Mouse (Mus musculus) heart, embryonic 11.5 days (tissue): ENCODE measurements at regions not wholly inside any gene's neighbourhood (a gene's known extent, or its start where the extent isn't known, plus 50 kb on each side); places are given as distances from the start of the nearest gene placed in this dataset.

Experiments
- ATAC-seq: fragments of 200-750 bp; cut with Nextera tagmentation; replicated peaks from 2 replicates; pipeline ENCODE4 v1.8.0; 2017; ENCODE audit warnings: moderate library complexity; ENCODE audit not compliant: insufficient number of reproducible peaks, low FRiP score, low TSS enrichment
- H3K27ac ChIP-seq: fragments of 300-500 bp; sonication (generic); 2 replicates; pipeline ENCODE4 v1.5.1; 2014; ENCODE audit warnings: mild to moderate bottlenecking, low read depth, low read length
- H3K27me3 ChIP-seq: fragments of 300-500 bp; sonication (generic); 2 replicates; pipeline ENCODE4 v1.6.1; 2014; ENCODE audit warnings: mild to moderate bottlenecking, low read length, mixed read lengths; ENCODE audit not compliant: control insufficient read depth, insufficient read depth
- H3K36me3 ChIP-seq: fragments of 300-500 bp; sonication (generic); 2 replicates; pipeline ENCODE4 v1.6.1; 2014; ENCODE audit warnings: mild to moderate bottlenecking, low read length, moderate library complexity, mixed read lengths; ENCODE audit not compliant: control insufficient read depth, insufficient read depth
- H3K4me1 ChIP-seq: fragments of 300-500 bp; sonication (generic); 2 replicates; pipeline ENCODE4 v1.6.1; 2014; ENCODE audit warnings: low read length; ENCODE audit not compliant: control insufficient read depth, insufficient read depth
- H3K4me2 ChIP-seq: fragments of 300-500 bp; sonication (generic); 2 replicates; pipeline ENCODE4 v1.6.1; 2014; ENCODE audit warnings: mild to moderate bottlenecking, moderate library complexity
- H3K4me3 ChIP-seq: fragments of 300-500 bp; sonication (generic); 2 replicates; pipeline ENCODE4 v1.5.1; 2014; ENCODE audit warnings: low read depth, low read length
- H3K9ac ChIP-seq: fragments of 300-500 bp; sonication (generic); 2 replicates; pipeline ENCODE4 v1.6.1; 2014; ENCODE audit warnings: mild to moderate bottlenecking, low read depth, low read length, moderate library complexity
- H3K9me3 ChIP-seq: fragments of 300-500 bp; sonication (generic); replicated peaks from 2 replicates; pipeline ENCODE4 v1.6.1; 2016; ENCODE audit warnings: low read length; ENCODE audit not compliant: control insufficient read depth
- WGBS: fragments of 180-500 bp; shearing (Covaris S2); extraction: QIAGEN DNeasy Blood & Tissue Kit; methylation state at CpG from one replicate; pipeline ENCODE4 v1.1.7; 2014; ENCODE audit not compliant: insufficient replicate concordance; 5-methylcytosine and 5-hydroxymethylcytosine counted together

DNA sequence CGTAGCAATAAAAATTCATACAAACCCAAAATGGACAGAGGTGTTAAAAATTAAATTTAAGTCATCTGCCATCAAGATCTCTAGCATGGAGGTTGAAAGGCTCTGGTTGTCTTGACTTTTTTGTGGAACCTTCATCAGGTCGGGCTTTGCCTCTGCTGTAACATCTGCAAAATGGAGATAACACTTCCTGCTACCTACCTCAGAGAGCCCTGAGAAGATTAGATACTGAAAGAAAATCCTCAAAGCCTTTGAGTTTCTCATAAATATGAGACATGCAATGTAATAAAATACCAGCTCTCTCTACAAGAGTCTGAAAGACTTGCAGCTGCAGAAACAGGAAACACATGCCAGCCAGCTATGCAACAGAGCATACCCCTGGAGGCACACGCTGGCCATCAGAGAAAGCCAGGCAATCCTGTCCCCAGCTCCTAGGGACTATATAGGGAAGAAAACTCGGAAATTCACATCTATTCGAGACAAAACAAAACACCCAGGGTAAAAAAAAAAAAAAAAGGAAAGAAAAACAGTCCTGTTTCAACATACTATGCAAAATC lies 299.1 kb downstream of the Gm11361 start:
- Histone ChIP-seq H3K36me3 (no peaks in the 10 kb centered on the region), H3K9me3 (no peaks in the 10 kb centered on the region), H3K4me1 (no peaks in the 10 kb centered on the region), H3K4me3 (no peak overlapping the region), H3K4me2 (no peak overlapping the region), H3K27me3 (no peaks in the 10 kb centered on the region), H3K9ac (no peak overlapping the region), H3K27ac (no peak overlapping the region)
- WGBS, result 43% methylated on average over 5 of the region's 5 CpGs
- ATAC-seq, result no peak

DNA sequence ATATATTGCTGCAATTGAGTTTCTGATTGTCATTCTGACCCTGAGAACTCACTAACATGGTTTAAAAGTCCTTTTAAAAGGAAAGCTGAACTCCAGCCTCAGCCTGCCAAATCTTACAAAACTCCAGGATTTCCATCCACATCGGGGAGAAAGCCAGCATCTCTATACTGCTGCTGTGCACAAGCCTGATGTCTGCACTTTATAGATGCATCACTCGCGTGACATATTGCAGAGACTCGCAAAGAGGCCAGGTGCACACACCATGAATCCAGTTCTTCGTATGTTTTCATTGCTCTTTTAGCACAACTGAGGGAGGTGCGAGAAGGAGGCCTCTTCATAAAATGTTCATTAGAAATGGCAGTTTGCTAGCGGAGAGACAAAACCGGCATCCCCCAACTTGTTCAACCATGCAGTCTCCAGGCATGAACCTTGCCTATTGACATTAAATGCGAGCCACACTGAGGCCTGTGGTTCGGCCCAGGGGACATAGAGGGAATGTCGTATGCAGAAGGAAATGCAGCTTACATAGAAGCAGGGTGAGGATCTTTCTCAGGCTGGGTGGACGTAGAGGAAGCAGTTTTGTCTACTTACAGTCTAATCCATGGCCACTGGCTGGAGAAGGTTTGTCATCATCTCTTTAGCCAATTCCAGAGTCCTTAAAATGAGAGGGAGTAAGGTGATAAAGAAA lies 297.0 kb downstream of the Gm11361 start:
- ATAC-seq, result no peak
- WGBS, result 84% methylated on average over 12 of the region's 12 CpGs
- no peak overlapping the region for H3K27ac ChIP-seq

DNA sequence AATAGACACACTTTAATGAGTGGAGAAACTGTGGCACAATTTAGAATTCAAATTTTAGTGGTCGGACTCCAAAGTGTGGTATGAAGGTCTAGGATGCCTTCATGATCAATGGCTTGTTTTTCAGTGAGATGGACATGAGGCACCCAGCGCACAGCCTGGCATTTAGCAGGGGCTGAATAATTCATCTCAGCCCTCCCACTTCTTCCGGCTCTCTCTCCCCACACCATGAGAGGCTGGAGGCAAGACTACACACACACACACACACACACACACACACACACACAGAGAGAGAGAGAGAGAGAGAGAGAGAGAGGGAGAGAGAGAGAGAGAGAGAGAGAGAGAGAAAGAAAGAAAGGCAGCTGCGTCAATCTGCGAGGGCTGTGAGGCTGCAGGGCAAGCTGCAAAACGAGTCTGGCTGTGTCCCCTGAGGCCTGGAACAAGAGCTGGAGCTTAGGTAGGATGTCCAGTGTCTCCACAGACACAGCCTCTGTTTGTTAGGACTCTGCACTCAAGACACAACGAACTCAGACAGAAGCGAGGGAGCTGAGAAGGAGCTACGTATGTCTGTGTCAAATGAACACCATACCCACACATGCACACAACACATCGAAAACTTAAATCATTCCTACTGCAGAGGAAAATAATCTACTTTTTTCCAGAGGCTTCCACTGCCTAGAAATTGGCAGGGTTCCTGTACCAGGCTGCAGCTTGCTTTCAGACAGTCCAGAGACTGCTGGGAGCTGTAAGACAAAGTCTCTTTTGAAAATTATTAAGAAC lies 295.8 kb downstream of the Gm11361 start:
- Histone ChIP-seq H3K27ac (no peak overlapping the region), H3K27me3 (no peaks in the 10 kb centered on the region), H3K36me3 (no peaks in the 10 kb centered on the region), H3K4me1 (no peaks in the 10 kb centered on the region), H3K9ac (no peak overlapping the region), H3K4me2 (no peak overlapping the region), H3K4me3 (no peak overlapping the region), H3K9me3 (no peaks in the 10 kb centered on the region)
- no peak for ATAC-seq
- 63% methylated on average over 10 of the region's 10 CpGs for WGBS

More for the DNA sequence above, 297.0 kb downstream of the Gm11361 start:
- no peaks in the 10 kb centered on the region for H3K9me3 ChIP-seq
- no peaks in the 10 kb centered on the region for H3K4me1 ChIP-seq
- no peak overlapping the region for H3K4me3 ChIP-seq
- no peaks in the 10 kb centered on the region for H3K27me3 ChIP-seq
- no peak overlapping the region for H3K9ac ChIP-seq
- H3K36me3 ChIP-seq, result no peaks in the 10 kb centered on the region
- no peak overlapping the region for H3K4me2 ChIP-seq

DNA sequence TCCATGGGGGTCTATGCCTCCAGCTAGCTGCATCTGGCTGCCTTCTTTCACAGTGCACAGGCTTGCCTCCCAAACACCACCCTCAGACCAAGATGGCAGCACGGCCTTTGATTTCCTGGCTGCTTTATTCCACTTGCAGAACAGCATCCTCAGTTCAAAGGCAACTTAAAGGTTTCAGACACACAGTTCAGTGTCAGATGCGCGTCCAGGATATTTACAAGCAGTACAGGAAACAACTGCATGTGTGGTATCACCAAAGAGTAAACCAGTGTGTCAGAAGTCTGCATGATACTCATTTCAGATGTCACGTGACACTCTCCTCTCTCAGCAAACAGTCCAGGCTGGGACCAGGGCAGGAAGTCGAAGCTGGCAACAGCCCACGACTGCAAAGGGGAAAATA lies 294.2 kb downstream of the Gm11361 start:
- H3K27me3 ChIP-seq, result no peaks in the 10 kb centered on the region
- H3K9ac ChIP-seq, result no peak overlapping the region
- H3K36me3 ChIP-seq, result no peaks in the 10 kb centered on the region
- H3K4me1 ChIP-seq, result no peaks in the 10 kb centered on the region
- H3K4me3 ChIP-seq, result no peak overlapping the region
- H3K27ac ChIP-seq, result no peak overlapping the region
- WGBS, result 67% methylated on average over 6 of the region's 6 CpGs
- no peak for ATAC-seq
- H3K9me3 ChIP-seq, result no peaks in the 10 kb centered on the region
- H3K4me2 ChIP-seq, result no peak overlapping the region

DNA sequence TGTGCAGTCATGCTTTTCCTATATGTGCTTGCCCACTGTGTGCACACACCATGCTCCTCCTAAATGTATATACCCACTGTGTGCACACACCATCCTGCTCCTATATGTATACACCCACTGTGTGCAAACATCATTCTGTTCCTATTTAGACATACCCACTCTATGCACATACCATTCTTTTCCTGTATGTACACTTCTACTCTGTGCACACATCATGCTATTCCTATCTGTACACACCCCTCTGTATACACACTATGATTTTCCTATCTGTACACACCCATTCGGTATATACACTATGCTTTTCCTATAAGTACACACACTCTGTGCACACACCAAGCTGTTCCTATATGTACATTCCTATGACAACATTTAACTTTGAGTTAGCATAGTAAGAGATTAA lies 288.5 kb downstream of the Gm11361 start:
- no peaks in the 10 kb centered on the region for H3K27me3 ChIP-seq
- no peak overlapping the region for H3K27ac ChIP-seq
- peaks cover 4% of the 10 kb centered on the region; the same call in 1 of the 2 replicates for H3K4me1 ChIP-seq
- H3K4me3 ChIP-seq, result no peak overlapping the region
- WGBS, result 80% methylated on average over 1 of the region's 1 CpGs
- no peaks in the 10 kb centered on the region for H3K36me3 ChIP-seq
- H3K9me3 ChIP-seq, result no peaks in the 10 kb centered on the region
- ATAC-seq, result no peak
- no peak overlapping the region for H3K4me2 ChIP-seq
- no peak overlapping the region for H3K9ac ChIP-seq

DNA sequence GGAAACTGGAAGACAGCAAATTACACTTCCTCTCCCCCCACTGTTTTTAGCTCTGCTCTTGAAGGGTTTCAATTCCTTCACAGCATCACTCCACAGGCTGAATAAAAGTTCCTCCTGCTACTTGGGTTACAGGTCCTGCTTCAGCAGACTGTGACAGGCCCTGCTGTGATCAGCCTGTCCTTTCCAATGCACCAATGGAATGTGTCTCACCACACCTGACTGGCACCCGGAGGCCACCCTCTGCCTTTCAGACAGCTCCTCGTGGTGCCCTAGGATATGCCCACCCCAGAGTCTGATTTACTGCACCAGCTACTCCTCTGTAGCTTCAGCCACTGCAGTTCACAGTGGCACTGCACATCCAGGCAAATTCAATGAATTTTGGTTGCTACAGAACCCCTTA lies 288.0 kb downstream of the Gm11361 start:
- Histone ChIP-seq H3K9me3 (no peaks in the 10 kb centered on the region), H3K4me2 (no peak overlapping the region), H3K4me1 (peaks cover 4% of the 10 kb centered on the region; the same call in 1 of the 2 replicates), H3K4me3 (no peak overlapping the region), H3K36me3 (no peaks in the 10 kb centered on the region), H3K27me3 (no peaks in the 10 kb centered on the region), H3K9ac (no peak overlapping the region), H3K27ac (no peak overlapping the region)
- 42% methylated on average over 2 of the region's 2 CpGs for WGBS
- ATAC-seq, result no peak

DNA sequence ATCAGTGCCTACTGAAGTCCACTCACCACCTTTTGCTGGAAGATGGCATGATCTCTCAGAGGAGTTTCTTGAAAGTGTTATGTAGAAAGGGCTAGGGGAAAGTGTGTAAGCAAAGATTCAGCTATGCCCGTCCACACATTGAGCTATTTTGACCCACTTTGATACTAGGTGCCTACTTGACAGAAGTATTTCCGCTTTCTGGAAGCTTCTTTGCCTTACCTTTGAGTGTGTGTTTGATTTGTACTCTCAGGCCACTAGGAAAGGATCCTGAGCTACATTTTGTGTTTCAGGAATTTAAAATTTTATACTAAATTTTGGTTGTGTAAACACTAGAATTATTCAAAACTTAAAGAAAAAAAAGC lies 287.5 kb downstream of the Gm11361 start:
- H3K36me3 ChIP-seq, result no peaks in the 10 kb centered on the region
- no peak overlapping the region for H3K27ac ChIP-seq
- no peak overlapping the region for H3K9ac ChIP-seq
- no peaks in the 10 kb centered on the region for H3K9me3 ChIP-seq
- H3K4me1 ChIP-seq, result peaks cover 4% of the 10 kb centered on the region; the same call in 1 of the 2 replicates
- H3K27me3 ChIP-seq, result no peaks in the 10 kb centered on the region
- H3K4me2 ChIP-seq, result no peak overlapping the region
- ATAC-seq, result no peak
- 61% methylated on average over 2 of the region's 2 CpGs for WGBS
- H3K4me3 ChIP-seq, result no peak overlapping the region

DNA sequence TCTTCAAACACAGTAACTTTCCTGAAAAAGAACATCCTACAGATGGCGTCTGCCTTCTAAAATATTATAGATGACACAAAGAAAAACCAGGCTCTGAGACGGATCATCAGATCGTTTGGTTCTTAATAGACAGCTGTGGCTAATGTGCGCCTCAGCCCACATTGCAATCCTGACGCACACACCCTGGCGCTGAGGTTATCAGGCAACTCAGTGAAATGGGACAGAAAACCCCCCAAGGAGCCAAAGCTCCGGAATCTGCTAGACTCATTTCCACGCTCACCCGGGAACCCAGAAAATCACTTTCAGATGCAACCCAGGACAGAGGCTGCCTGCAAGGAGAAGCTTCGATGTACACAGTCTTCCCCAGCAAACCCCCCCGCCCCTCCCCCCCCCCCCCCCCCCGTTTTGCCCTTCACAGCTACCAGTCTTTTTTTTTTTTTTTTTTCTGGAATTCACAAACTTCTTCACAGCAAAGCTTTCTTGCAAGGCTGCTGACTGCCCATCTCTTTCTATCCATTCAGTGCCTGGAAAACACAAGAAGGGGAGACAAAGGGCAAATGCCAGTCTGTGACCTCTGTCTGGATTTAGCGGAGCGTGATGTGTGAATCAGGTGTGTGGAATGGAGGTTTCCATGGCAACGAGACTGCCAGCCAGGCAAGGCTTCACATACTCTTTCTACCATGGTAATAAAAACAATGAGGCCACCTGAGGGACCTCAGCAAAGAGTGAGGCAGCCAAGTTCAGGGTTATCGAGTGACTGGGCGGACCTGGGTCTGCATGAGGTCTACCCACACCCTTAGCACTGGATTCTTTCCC lies 286.9 kb downstream of the Gm11361 start:
- Histone ChIP-seq H3K4me3 (no peak overlapping the region), H3K4me1 (peaks cover 4% of the 10 kb centered on the region; the same call in 1 of the 2 replicates), H3K9ac (no peak overlapping the region), H3K36me3 (no peaks in the 10 kb centered on the region), H3K9me3 (no peaks in the 10 kb centered on the region), H3K4me2 (no peak overlapping the region; the same call in 1 of the 2 replicates), H3K27me3 (no peaks in the 10 kb centered on the region), H3K27ac (no peak overlapping the region)
- WGBS, result 41% methylated on average over 16 of the region's 17 CpGs
- ATAC-seq, result 0 out of 2 replicates have a peak, but pooled peaks have one; percentile 42
